Mouse (Mus musculus): ENCODE measurements around the gene Olfm4. TPM values are rescaled to one million over a fixed set of nuclear protein-coding genes. Genes with fewer than 3 reads are reported as not detected.

Gene Olfm4
- polyA plus RNA-seq, 2 experiments = 8.0 to 13.4 TPM

DNA sequence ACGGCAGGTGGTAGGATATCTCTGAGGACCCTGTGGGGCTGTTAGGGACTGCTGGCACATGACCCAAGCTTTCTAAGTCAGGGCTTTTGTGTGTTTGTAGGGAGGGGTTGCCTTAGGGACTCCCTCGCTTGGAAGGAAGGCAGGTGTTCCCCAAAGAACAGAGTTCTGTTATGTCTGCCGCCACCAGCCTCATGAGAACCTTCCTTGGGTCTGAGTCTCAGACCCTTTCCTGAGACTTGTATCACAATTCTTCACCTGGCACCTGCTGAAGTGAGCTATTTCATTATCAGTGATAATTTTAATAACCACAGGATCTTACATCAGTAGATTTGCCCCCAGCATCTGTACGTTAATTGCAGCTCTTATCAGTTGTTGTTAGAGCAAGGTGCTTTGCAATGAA, 2.4 kb upstream of the Olfm4 start:
- H3K4me3 ChIP-seq (ENCODE audit: insufficient read depth in 1 of 2, low read depth in 2 of 2, low read length in 2 of 2) = no peak overlapping the region
- H3K36me3 ChIP-seq (replicated peaks; ENCODE audit: control insufficient read depth, insufficient read depth, low read depth) = no peaks in the 10 kb centered on the region
- H3K27ac ChIP-seq = no peak overlapping the region
- H3K27me3 ChIP-seq (ENCODE audit: control insufficient read depth, insufficient read depth, low read length) = no peaks in the 10 kb centered on the region
- H3K4me2 ChIP-seq (ENCODE audit: low read depth) = no peak overlapping the region
- H3K9me3 ChIP-seq (ENCODE audit: control insufficient read depth, low read length) = no peaks in the 10 kb centered on the region
- 61% methylated on average over 4 of the region's 4 CpGs for WGBS (ENCODE audit: insufficient replicate concordance)
- ATAC-seq (ENCODE audit: insufficient read depth) (no peak), DNase-seq (ENCODE audit: low read depth in 3 of 3, low spot score in 3 of 3) (no peak)
- no peak overlapping the region for H3K9ac ChIP-seq (replicated peaks)
- no peaks in the 10 kb centered on the region for H3K4me1 ChIP-seq (replicated peaks; ENCODE audit: control insufficient read depth in 2 of 2, insufficient read depth in 2 of 2, low read length in 1 of 2)
- no peak for TF ChIP-seq CTCF (IDR thresholded peaks at IDR 0.05; ENCODE audit: low read depth)
- TF ChIP-seq EP300 (IDR thresholded peaks at IDR 0.05; ENCODE audit: low read depth) = no peak

DNA sequence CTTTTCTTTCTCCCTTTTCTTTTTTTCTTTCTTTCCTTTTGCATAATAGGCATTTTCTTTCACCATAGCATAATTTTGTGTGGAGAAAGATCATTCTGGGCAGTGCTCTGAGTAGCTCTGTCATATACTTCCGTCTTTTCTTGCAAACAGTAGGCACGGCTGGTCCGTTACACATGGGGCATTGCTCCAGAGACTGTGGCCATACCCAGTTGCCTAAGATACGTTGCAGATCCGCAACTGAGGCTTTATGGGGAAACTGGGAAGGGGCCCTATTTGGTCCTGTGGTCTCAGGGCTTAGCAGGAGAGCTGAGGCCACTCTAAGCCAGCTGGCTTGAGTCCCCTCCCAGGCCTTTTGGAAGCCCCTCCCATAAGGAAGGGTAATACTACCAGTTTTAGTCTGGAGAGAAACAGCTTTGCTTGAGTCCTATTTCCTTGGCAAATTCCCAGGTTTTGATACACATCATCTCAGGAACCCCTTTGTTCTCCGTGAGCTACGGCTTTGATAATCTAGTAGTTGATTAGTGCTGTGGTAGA, 1.3 kb downstream of the Olfm4 start:
- Histone ChIP-seq H3K9ac (replicated peaks) (no peak overlapping the region), H3K4me2 (ENCODE audit: low read depth) (no peak overlapping the region), H3K4me3 (ENCODE audit: insufficient read depth in 1 of 2, low read depth in 2 of 2, low read length in 2 of 2) (no peak overlapping the region), H3K27me3 (ENCODE audit: control insufficient read depth, insufficient read depth, low read length) (no peaks in the 10 kb centered on the region), H3K27ac (no peak overlapping the region), H3K9me3 (ENCODE audit: control insufficient read depth, low read length) (no peaks in the 10 kb centered on the region), H3K4me1 (replicated peaks; ENCODE audit: control insufficient read depth in 2 of 2, insufficient read depth in 2 of 2, low read length in 1 of 2) (no peaks in the 10 kb centered on the region), H3K36me3 (replicated peaks; ENCODE audit: control insufficient read depth, insufficient read depth, low read depth) (no peaks in the 10 kb centered on the region)
- WGBS (ENCODE audit: insufficient replicate concordance) = 52% methylated on average over 7 of the region's 7 CpGs
- DNase-seq (ENCODE audit: low read depth in 3 of 3, low spot score in 3 of 3) = no peak
- ATAC-seq (ENCODE audit: insufficient read depth) = no peak
- TF ChIP-seq EP300 (IDR thresholded peaks at IDR 0.05; ENCODE audit: low read depth) (no peak), CTCF (IDR thresholded peaks at IDR 0.05; ENCODE audit: low read depth) (no peak)

DNA sequence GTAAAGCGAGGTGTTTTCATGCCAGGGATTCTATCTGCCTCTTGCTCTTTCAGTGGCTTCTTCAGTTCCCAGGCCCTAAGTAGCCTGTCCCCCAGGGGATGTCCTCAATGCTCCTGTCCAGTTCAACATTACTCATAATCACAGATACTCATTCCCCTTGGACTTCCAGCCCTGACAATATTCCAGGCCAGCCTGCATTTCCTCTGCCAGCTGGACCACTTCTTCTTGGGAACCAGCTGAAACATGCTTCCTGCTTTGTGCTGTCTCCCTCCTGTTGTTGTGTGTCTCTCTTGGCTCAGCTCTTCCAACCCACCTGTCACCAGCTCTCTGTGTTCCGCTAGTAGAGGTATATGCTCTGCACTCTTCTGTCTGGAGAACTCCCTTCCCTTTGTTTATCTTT, 1.8 kb downstream of the Olfm4 start:
- 59% methylated on average over 2 of the region's 2 CpGs for WGBS (ENCODE audit: insufficient replicate concordance)
- ATAC-seq (ENCODE audit: insufficient read depth) (no peak), DNase-seq (ENCODE audit: low read depth in 3 of 3, low spot score in 3 of 3) (no peak)
- no peaks in the 10 kb centered on the region for H3K27me3 ChIP-seq (ENCODE audit: control insufficient read depth, insufficient read depth, low read length)
- TF ChIP-seq CTCF (IDR thresholded peaks at IDR 0.05; ENCODE audit: low read depth) = no peak
- TF ChIP-seq EP300 (IDR thresholded peaks at IDR 0.05; ENCODE audit: low read depth) = no peak
- H3K9me3 ChIP-seq (ENCODE audit: control insufficient read depth, low read length) = no peaks in the 10 kb centered on the region
- no peaks in the 10 kb centered on the region for H3K36me3 ChIP-seq (replicated peaks; ENCODE audit: control insufficient read depth, insufficient read depth, low read depth)
- no peaks in the 10 kb centered on the region for H3K4me1 ChIP-seq (replicated peaks; ENCODE audit: control insufficient read depth in 2 of 2, insufficient read depth in 2 of 2, low read length in 1 of 2)
- no peak overlapping the region for H3K27ac ChIP-seq
- no peak overlapping the region for H3K4me3 ChIP-seq (ENCODE audit: insufficient read depth in 1 of 2, low read depth in 2 of 2, low read length in 2 of 2)
- H3K4me2 ChIP-seq (ENCODE audit: low read depth) = no peak overlapping the region
- no peak overlapping the region for H3K9ac ChIP-seq (replicated peaks)

DNA sequence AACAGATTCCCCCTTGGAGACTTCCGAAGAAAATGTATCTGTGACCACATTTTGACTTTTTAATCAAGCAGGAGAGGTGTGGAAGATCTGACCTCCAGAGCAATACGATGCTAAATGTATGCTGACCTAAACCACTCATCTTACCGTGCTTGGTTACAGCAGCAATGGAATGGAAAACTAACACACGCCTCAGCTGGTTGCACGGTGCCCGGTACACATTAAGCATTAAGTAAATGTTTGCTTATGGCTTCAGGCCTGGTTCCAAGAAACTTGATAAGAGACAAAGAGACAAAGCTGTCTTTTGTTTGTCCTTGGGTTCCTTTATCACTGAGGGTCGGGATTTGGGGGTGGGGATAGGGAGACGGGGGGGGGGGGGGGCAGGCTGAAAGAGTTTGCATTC, 3.0 kb downstream of the Olfm4 start:
- Histone ChIP-seq H3K27me3 (ENCODE audit: control insufficient read depth, insufficient read depth, low read length) (no peaks in the 10 kb centered on the region), H3K4me3 (ENCODE audit: insufficient read depth in 1 of 2, low read depth in 2 of 2, low read length in 2 of 2) (no peak overlapping the region), H3K4me1 (replicated peaks; ENCODE audit: control insufficient read depth in 2 of 2, insufficient read depth in 2 of 2, low read length in 1 of 2) (no peaks in the 10 kb centered on the region), H3K9ac (replicated peaks) (no peak overlapping the region), H3K4me2 (ENCODE audit: low read depth) (no peak overlapping the region), H3K27ac (no peak overlapping the region), H3K36me3 (replicated peaks; ENCODE audit: control insufficient read depth, insufficient read depth, low read depth) (no peaks in the 10 kb centered on the region), H3K9me3 (ENCODE audit: control insufficient read depth, low read length) (no peaks in the 10 kb centered on the region)
- 54% methylated on average over 8 of the region's 8 CpGs for WGBS (ENCODE audit: insufficient replicate concordance)
- no peak for ATAC-seq (ENCODE audit: insufficient read depth)
- TF ChIP-seq EP300 (IDR thresholded peaks at IDR 0.05; ENCODE audit: low read depth) (no peak), CTCF (IDR thresholded peaks at IDR 0.05; ENCODE audit: low read depth) (no peak)
- DNase-seq (ENCODE audit: low read depth in 3 of 3, low spot score in 3 of 3) = no peak

DNA sequence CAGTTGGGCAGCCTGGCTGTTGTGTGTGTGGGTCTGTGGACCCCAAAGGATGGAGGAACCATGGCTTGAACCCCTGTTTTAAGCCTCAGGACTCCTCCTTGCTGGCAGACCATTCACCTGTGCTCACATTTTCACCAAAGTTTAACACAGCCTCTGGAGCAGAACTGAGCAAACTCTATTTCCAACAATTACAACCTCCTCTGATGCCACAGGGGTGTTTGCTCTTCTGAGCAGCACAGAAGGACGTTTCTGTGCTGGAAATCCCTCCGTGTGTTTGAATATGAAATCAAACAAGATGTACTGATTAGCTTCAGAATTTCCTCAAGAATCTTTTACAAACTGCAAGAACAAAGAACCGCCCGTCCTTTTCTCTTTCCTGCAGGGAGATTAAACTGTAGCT, 5.9 kb downstream of the Olfm4 start:
- TF ChIP-seq EP300 (IDR thresholded peaks at IDR 0.05; ENCODE audit: low read depth) = no peak
- no peak for TF ChIP-seq CTCF (IDR thresholded peaks at IDR 0.05; ENCODE audit: low read depth)
- 38% methylated on average over 4 of the region's 4 CpGs for WGBS (ENCODE audit: insufficient replicate concordance)
- ATAC-seq (ENCODE audit: insufficient read depth) = no peak

More for the DNA sequence above, 5.9 kb downstream of the Olfm4 start:
- no peak overlapping the region for H3K4me2 ChIP-seq (ENCODE audit: low read depth)
- no peak overlapping the region for H3K4me3 ChIP-seq (ENCODE audit: insufficient read depth in 1 of 2, low read depth in 2 of 2, low read length in 2 of 2)
- DNase-seq (ENCODE audit: low read depth in 3 of 3, low spot score in 3 of 3) = no peak
- H3K9me3 ChIP-seq (ENCODE audit: control insufficient read depth, low read length) = no peaks in the 10 kb centered on the region
- H3K27me3 ChIP-seq (ENCODE audit: control insufficient read depth, insufficient read depth, low read length) = no peaks in the 10 kb centered on the region
- no peak overlapping the region for H3K27ac ChIP-seq
- no peaks in the 10 kb centered on the region for H3K4me1 ChIP-seq (replicated peaks; ENCODE audit: control insufficient read depth in 2 of 2, insufficient read depth in 2 of 2, low read length in 1 of 2)
- no peak overlapping the region for H3K9ac ChIP-seq (replicated peaks)
- no peaks in the 10 kb centered on the region for H3K36me3 ChIP-seq (replicated peaks; ENCODE audit: control insufficient read depth, insufficient read depth, low read depth)

Data from liver, embryonic 14.5 days (tissue).